Mouse (Mus musculus) heart, embryonic 13.5 days (tissue): ENCODE measurements around the gene Ccnt1. TPM values are rescaled to one million over a fixed set of nuclear protein-coding genes. Genes with fewer than 3 reads are reported as not detected.

ENCODE experiments used
- ATAC-seq: fragments of 200-750 bp; cut with Nextera tagmentation; 2 replicates; pipeline ENCODE4 v1.8.0; 2017; ENCODE audit warnings: moderate TSS enrichment; ENCODE audit not compliant: insufficient number of reproducible peaks, low FRiP score, low TSS enrichment; ENCODE audit errors: extremely low read depth
- H3K27ac ChIP-seq: fragments of 300-500 bp; sonication (generic); replicated peaks from 2 replicates; pipeline ENCODE4 v1.5.1; 2015; ENCODE audit warnings: moderate library complexity, mild to moderate bottlenecking, inconsistent platforms
- H3K27me3 ChIP-seq: fragments of 300-500 bp; sonication (generic); replicated peaks from 2 replicates; pipeline ENCODE4 v1.6.1; 2015; ENCODE audit warnings: mild to moderate bottlenecking, inconsistent platforms
- H3K36me3 ChIP-seq: fragments of 300-500 bp; sonication (generic); 2 replicates; pipeline ENCODE4 v1.6.1; 2015; ENCODE audit warnings: mild to moderate bottlenecking, inconsistent platforms
- H3K4me1 ChIP-seq: fragments of 300-500 bp; sonication (generic); 2 replicates; pipeline ENCODE4 v1.6.1; 2015; ENCODE audit warnings: inconsistent platforms
- H3K4me2 ChIP-seq: fragments of 300-500 bp; sonication (generic); 2 replicates; pipeline ENCODE4 v1.6.1; 2015; ENCODE audit warnings: inconsistent platforms, mild to moderate bottlenecking, moderate library complexity
- H3K4me3 ChIP-seq: fragments of 300-500 bp; sonication (generic); 2 replicates; pipeline ENCODE4 v1.5.1; 2015; ENCODE audit warnings: moderate library complexity, mild to moderate bottlenecking, inconsistent platforms
- H3K9ac ChIP-seq: fragments of 300-500 bp; sonication (generic); 2 replicates; pipeline ENCODE4 v1.6.1; 2015; ENCODE audit warnings: inconsistent platforms, mild to moderate bottlenecking, moderate library complexity
- H3K9me3 ChIP-seq: fragments of 300-500 bp; sonication (generic); 2 replicates; pipeline ENCODE4 v1.6.1; 2016; ENCODE audit warnings: inconsistent platforms
- WGBS: fragments of 180-500 bp; shearing (Covaris S2); methylation state at CpG from one replicate; pipeline ENCODE4 v1.1.7; 2015; ENCODE audit warnings: mixed read lengths; 5-methylcytosine and 5-hydroxymethylcytosine counted together
- polyA plus RNA-seq: library from polyadenylated mRNA; unstranded; fragments of >200 nt; fragmentation: Nextera tagmentation; extraction: Ambion mirVana; gene quantifications from 2 replicates; pipeline ENCODE4 v1.2.1, GENCODE M21; 2015

The Ccnt1 gene
- polyA plus RNA-seq, 1 experiment from 2014 or later, result 35.8 TPM

DNA sequence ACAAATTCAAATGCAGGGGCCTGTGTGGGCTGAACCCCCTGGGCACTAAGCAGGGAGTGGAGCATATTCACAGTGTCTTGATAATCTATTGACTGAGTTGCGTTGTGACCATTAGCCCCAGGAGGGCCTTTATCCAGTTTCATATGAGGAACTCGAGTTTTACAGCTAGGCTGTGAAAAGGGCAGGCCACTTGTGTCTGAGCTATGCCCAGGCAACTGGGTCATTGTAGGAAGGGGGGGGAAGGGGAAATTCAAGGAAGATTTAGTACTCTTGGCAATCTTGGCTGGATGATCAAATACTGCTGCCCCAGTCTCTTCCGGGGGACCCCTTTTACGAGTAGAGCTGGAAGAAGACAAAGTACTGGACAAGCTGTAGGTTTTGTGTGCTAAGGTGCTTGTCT, 27.4 kb downstream of the Ccnt1 start:
- Histone ChIP-seq H3K36me3 (peaks cover 92% of the 10 kb centered on the region), H3K4me2 (no peak overlapping the region), H3K27me3 (no peaks in the 10 kb centered on the region), H3K9me3 (no peaks in the 10 kb centered on the region), H3K4me1 (no peaks in the 10 kb centered on the region), H3K27ac (no peak overlapping the region), H3K9ac (no peak overlapping the region), H3K4me3 (no peak overlapping the region)
- 85% methylated on average over 4 of the region's 4 CpGs for WGBS
- no peak for ATAC-seq

- Histone ChIP-seq H3K4me3 (no peak overlapping the region), H3K4me2 (no peak overlapping the region), H3K4me1 (no peaks in the 10 kb centered on the region), H3K36me3 (peaks cover 79% of the 10 kb centered on the region), H3K27me3 (no peaks in the 10 kb centered on the region), H3K9me3 (no peaks in the 10 kb centered on the region), H3K27ac (no peak overlapping the region), H3K9ac (no peak overlapping the region)
- WGBS, result 80% methylated on average over 6 of the region's 6 CpGs
- no peak for ATAC-seq
Measured at GRCm38 (mm10) chr15:98541064-98541463, 29.7 kb downstream of the Ccnt1 start.

- WGBS, result 68% methylated on average over 4 of the region's 4 CpGs
- Histone ChIP-seq H3K4me3 (no peak overlapping the region), H3K9ac (no peak overlapping the region), H3K36me3 (peaks cover 47% of the 10 kb centered on the region), H3K4me2 (no peak overlapping the region), H3K4me1 (peaks cover 2% of the 10 kb centered on the region), H3K9me3 (no peaks in the 10 kb centered on the region), H3K27ac (no peak overlapping the region), H3K27me3 (no peaks in the 10 kb centered on the region)
- no peak for ATAC-seq
Measured at GRCm38 (mm10) chr15:98537923-98538322, 32.8 kb downstream of the Ccnt1 start.

DNA sequence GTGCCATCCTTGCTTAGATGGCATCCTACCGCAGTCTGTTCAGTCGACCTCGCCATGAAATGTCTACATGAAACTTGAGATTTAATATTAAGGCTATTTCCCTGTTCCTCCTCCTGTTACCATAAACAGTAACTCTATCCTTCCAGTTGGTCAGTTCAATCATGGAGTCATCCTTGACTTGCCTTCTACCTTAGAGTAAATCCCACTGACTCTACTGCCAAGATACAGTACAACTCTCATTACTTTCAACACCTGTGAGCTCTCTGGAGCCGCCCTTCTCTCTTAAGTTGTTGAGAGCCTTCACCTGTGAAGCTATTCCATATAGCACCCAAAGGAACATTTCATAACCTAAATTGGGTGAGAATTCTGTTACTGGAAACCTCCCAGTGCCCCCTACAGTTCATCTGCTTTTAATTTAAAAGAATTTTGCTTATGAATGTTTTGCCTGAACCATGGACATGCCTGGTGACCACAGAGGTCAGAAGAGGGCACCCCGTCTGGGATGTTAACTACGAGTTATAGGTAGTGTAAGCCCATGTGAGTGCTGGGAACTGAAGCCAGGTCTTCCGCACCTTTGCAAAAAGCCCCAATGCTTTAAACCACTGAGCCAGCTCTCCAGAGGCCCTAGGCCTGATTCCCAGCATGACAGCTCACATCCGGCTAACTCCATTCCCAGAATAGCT, 33.8 kb downstream of the Ccnt1 start:
- no peaks in the 10 kb centered on the region for H3K9me3 ChIP-seq
- H3K27me3 ChIP-seq, result no peaks in the 10 kb centered on the region
- WGBS, result 82% methylated on average over 8 of the region's 8 CpGs
- peaks cover 12% of the 10 kb centered on the region for H3K4me1 ChIP-seq
- H3K4me3 ChIP-seq, result no peak overlapping the region
- H3K36me3 ChIP-seq, result peaks cover 38% of the 10 kb centered on the region
- no peak overlapping the region for H3K4me2 ChIP-seq
- no peak overlapping the region for H3K27ac ChIP-seq
- H3K9ac ChIP-seq, result no peak overlapping the region
- ATAC-seq, result no peak

- Histone ChIP-seq H3K27ac (no peak overlapping the region), H3K9ac (no peak overlapping the region), H3K4me2 (no peak overlapping the region), H3K27me3 (no peaks in the 10 kb centered on the region), H3K36me3 (peaks cover 38% of the 10 kb centered on the region), H3K4me3 (no peak overlapping the region), H3K4me1 (peaks cover 18% of the 10 kb centered on the region), H3K9me3 (no peaks in the 10 kb centered on the region)
- ATAC-seq, result no peak
- WGBS, result 75% methylated on average over 4 of the region's 4 CpGs
Measured at GRCm38 (mm10) chr15:98535921-98536320, 34.8 kb downstream of the Ccnt1 start.

DNA sequence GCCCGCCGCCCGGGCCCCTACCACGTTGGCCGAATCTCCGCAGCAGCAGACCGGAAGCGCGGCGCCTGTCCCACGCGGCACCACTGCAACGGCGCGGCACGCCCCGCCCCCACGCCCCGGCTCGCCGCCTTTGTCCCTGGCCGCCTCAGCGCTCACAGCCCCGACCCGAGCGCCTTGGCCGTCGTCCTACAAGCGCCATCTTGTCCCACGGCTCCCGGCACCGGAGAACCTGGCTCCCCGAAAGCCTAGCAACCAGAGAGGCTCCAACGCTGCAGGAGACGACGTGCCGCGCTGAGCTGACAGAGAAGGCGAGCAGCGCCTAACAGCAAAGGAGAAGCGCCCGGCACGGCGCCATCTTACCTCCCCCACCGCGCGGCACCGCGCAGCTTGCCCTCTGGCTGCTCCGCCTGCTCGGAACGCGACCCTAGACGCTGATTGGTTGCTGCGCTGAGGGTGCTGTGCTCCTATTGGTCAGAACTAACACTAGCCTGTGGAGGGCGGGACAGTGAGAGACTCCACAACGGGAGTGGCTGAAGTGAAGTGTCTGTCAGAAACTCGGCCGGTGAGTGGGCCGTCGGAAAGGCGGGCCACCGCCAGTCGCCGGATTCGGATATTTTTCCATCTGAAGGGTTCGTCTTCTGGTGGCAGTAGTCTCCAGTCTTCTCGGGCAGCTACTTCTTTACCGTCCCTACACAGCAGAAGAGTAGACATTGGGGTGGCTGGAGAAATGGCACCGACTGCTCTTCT, 36.7 kb downstream of the Ccnt1 start, which contains the start of gene Kansl2:
TSS of gene Kansl2 (minus strand) at position 384 of the 747 bp plus-strand sequence.
- no peaks in the 10 kb centered on the region for H3K9me3 ChIP-seq
- peak within 1 kb of the TSS; percentile 93 for H3K4me2 ChIP-seq
- WGBS, result under 1% methylated on average over 69 of the region's 70 CpGs
- peak within 1 kb of the TSS; percentile 98 for H3K27ac ChIP-seq
- peak within 1 kb of the TSS; percentile 92 for H3K4me3 ChIP-seq
- H3K4me1 ChIP-seq, result peaks cover 18% of the 10 kb centered on the region
- H3K27me3 ChIP-seq, result no peaks in the 10 kb centered on the region
- H3K9ac ChIP-seq, result peak within 1 kb of the TSS; percentile 94
- ATAC-seq, result peak; percentile 100
- H3K36me3 ChIP-seq, result peaks cover 43% of the 10 kb centered on the region

DNA sequence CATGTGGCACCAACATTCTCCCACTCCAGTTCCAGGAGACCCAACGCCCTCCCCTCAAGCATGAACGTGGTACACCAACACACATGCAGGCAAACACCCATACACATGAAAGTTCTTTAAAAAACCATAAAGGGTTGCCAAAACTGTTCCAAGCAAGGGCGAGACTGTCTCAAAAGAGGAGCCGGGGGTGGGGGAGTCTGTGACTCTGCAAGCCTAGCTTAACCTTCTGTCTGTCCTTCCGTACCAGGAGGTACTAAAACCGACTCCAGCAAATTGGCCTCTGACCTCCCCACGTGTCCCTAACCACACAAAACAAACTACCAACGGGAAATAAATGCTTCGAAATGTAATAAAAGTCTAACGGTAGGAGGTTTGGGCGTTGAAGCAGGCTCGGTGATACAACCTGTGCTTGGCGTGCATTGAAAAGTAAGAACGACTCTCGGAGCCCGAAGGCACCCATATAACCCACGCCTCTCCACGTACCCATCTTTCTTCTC, 37.6 kb downstream of the Ccnt1 start:
- Histone ChIP-seq H3K27me3 (no peaks in the 10 kb centered on the region), H3K4me2 (peak overlapping the region; percentile 93), H3K9ac (peak overlapping the region; percentile 94), H3K9me3 (no peaks in the 10 kb centered on the region), H3K4me3 (peak overlapping the region; percentile 92), H3K4me1 (peaks cover 18% of the 10 kb centered on the region), H3K27ac (peak overlapping the region; percentile 98), H3K36me3 (peaks cover 45% of the 10 kb centered on the region)
- no peak for ATAC-seq
- WGBS, result under 1% methylated on average over 18 of the region's 18 CpGs

- no peak overlapping the region; the same call in 1 of the 2 replicates for H3K27ac ChIP-seq
- WGBS, result 31% methylated on average over 5 of the region's 5 CpGs
Measured at GRCm38 (mm10) chr15:98532281-98532680, 38.4 kb downstream of the Ccnt1 start.

DNA sequence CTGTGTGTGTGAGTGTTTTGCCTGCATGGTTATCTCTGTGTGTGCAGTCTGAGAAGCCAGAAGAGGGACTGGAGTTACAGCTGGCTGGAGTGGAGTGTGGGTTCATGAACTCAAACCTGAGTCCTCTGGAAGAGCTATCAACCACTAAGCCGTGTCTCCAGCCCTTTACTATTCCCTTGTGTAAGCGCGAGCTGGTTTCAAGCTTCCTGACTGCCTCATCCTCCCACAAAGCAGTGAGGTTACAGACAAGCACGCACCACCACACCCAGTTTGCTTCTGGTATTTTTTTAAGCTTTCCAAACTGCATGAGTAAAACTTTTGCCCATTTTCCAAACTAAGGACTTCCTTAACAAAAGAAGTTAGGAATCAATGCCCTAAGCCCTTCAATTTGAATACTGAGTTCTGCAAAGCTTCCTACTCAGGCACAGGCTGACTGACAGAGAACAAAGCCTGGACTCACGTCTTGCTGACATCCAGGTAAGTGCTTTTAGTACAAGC, 42.6 kb downstream of the Ccnt1 start:
- no peak overlapping the region for H3K9ac ChIP-seq
- H3K36me3 ChIP-seq, result peaks cover 88% of the 10 kb centered on the region
- peaks cover 29% of the 10 kb centered on the region for H3K4me1 ChIP-seq
- H3K9me3 ChIP-seq, result no peaks in the 10 kb centered on the region
- no peaks in the 10 kb centered on the region for H3K27me3 ChIP-seq
- H3K27ac ChIP-seq, result no peak overlapping the region
- no peak overlapping the region for H3K4me3 ChIP-seq
- no peak for ATAC-seq
- 82% methylated on average over 5 of the region's 5 CpGs for WGBS
- no peak overlapping the region for H3K4me2 ChIP-seq

More at GRCm38 (mm10) chr15:98532281-98532680, 38.4 kb downstream of the Ccnt1 start:
- no peaks in the 10 kb centered on the region for H3K9me3 ChIP-seq
- H3K4me3 ChIP-seq, result peak overlapping the region; percentile 92
- H3K36me3 ChIP-seq, result peaks cover 48% of the 10 kb centered on the region
- H3K27me3 ChIP-seq, result no peaks in the 10 kb centered on the region
- H3K4me2 ChIP-seq, result peak overlapping the region; percentile 93
- H3K9ac ChIP-seq, result peak overlapping the region; percentile 94
- H3K4me1 ChIP-seq, result peaks cover 19% of the 10 kb centered on the region
- ATAC-seq, result no peak

DNA sequence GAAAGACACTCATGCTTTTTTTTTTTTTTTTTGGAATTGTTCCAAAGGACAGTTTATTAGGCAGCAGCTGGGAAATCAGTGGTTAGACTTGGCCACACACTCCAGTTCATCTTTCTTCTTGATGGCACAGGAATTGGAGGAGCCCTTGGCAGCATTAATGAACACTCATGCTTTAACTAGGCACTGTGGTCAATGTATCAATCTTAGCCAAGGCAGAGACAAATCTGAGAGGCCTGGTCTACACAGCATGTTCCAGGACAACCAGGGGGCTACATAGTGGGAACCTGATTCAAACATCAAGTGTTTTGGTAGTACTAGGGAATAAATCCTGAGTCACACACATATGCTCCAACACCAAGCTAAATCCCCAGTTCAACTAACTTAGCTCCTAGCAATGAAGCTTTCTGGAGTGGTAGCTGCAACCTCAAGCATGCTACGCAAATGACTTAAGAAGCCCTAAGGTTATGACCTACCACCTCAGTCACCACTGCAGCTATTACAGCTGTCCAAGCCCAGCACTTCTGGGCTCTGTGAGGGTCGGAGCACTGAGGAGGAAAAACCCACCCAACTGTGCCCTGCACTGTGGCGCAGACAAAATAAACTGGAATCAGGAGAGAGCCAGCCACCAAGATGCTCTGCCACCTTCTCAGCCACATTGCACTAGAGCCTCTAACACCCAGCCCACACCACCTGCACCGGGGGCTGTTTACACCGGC, 43.5 kb downstream of the Ccnt1 start:
- Histone ChIP-seq H3K9me3 (no peaks in the 10 kb centered on the region), H3K27me3 (no peaks in the 10 kb centered on the region), H3K4me2 (no peak overlapping the region), H3K27ac (no peak overlapping the region), H3K36me3 (peaks cover 97% of the 10 kb centered on the region), H3K4me1 (peaks cover 20% of the 10 kb centered on the region), H3K9ac (no peak overlapping the region), H3K4me3 (no peak overlapping the region)
- ATAC-seq, result no peak
- 92% methylated on average over 5 of the region's 5 CpGs for WGBS

GRCm38 (mm10) chr15:98526057-98526456, 44.7 kb downstream of the Ccnt1 start:
- no peak overlapping the region for H3K4me3 ChIP-seq
- H3K4me1 ChIP-seq, result 0 out of 2 replicates have a peak, but pooled peaks cover 11% of the 10 kb centered on the region
- H3K9me3 ChIP-seq, result no peaks in the 10 kb centered on the region
- H3K9ac ChIP-seq, result no peak overlapping the region
- H3K36me3 ChIP-seq, result peaks cover 99% of the 10 kb centered on the region
- no peaks in the 10 kb centered on the region for H3K27me3 ChIP-seq
- no peak overlapping the region for H3K27ac ChIP-seq
- 62% methylated on average over 5 of the region's 5 CpGs for WGBS
- no peak for ATAC-seq
- H3K4me2 ChIP-seq, result no peak overlapping the region
